Mouse (Mus musculus) liver, embryonic 14.5 days (tissue): ENCODE results near the gene Lat.
"Not testable (repeated sequence)": the region's sequence is repeated elsewhere in the genome, so short reads cannot be mapped to it uniquely, and the experiment has no call there.

Source experiments
- CTCF ChIP-seq: IDR thresholded peaks from 2 replicates; pipeline ENCODE4 v1.5.1; 2016; ENCODE audit warnings: antibody characterized with exemption, low read depth, control low read depth
- EP300 ChIP-seq: IDR thresholded peaks from 2 replicates; pipeline ENCODE4 v1.6.1; 2016; ENCODE audit warnings: antibody characterized with exemption, low read depth

DNA sequence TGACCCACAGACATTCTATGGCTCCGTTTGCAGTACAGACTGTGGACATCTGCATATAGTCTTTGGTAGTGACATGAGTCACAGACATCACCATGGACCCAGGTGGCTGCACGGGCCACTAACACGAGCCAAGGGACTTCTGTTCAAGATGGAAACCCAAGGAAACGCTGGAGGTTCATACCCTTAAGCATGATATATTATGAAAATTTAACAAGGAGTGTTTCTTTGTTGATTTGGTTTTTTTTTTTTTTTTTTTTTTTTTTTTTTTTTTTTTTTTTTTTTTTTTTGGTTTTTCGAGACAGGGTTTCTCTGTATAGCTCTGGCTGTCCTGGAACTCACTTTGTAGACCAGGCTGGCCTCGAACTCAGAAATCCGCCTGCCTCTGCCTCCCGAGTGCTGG lies 33.1 kb upstream of the Lat start:
- not testable (repeated sequence) for TF ChIP-seq CTCF, EP300
